Mouse (Mus musculus) adrenal gland, adult 2 months (tissue): ENCODE data around the gene Hnrnpf. TPM values are rescaled to one million over a fixed set of nuclear protein-coding genes. Genes with fewer than 3 reads are reported as not detected.

Source experiments
- DNase-seq: peaks from one replicate; pipeline ENCODE4 v3.0.0; 2021
- polyA plus RNA-seq: library from polyadenylated mRNA; depleted of rRNA; stranded (reverse); fragments of >200 nt; gene quantifications from 2 replicates; pipeline ENCODE4 v1.2.3, GENCODE M21; 2012
- total RNA-seq, 2 experiments: library from RNA; stranded (reverse); gene quantifications; 2 replicates each; pipeline ENCODE4 v1.2.3; 2021

Gene Hnrnpf
- total and polyA plus RNA-seq, 3 experiments: 43.5 to 305 (median 299) TPM

DNA sequence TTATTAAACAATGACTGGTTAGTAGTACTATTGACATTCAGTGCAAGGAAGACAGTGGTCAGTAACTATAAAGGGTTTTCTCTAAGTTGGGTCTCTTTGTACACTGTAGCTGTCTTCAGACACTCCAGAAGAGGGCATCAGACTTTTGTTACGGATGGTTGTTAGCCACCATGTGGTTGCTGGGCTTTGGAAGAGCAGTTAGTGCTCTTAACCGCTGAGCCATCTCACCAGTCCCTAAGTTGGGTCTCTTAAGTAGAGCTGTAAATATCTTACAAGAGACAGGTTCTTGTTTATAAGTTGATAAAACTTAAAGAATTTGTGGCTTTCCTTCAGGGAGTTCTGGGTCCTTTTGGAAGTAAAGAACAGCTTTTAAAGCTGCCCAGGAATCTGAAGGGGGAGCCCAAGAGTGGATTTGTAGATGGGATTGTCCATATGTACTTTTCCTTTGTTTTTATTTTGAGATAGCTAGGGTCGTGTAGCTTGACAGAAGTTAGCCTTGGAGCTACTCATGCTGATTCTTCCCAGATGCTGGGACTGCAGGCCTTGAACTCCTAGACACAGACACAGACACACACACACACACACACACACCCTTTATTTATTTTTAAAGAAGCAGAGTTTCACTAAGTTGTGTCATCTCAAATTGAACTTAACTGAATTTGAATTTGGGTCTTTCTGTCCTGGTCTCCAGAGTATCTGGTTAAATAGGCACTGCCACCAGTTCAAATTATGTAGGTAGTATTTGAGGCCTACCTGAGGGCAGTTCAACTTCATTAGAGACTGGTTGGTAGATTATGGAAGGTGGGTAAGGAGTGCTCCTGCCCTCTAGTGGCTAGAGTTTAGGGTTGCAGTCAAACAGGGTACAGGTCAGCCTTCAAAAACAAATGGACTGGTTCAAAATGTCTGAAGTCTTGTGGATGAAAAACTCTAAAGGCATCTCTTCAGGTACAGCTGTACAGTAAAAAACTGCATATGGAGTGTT, 20.8 kb downstream of the Hnrnpf start:
- peak; percentile 40 for DNase-seq

DNA sequence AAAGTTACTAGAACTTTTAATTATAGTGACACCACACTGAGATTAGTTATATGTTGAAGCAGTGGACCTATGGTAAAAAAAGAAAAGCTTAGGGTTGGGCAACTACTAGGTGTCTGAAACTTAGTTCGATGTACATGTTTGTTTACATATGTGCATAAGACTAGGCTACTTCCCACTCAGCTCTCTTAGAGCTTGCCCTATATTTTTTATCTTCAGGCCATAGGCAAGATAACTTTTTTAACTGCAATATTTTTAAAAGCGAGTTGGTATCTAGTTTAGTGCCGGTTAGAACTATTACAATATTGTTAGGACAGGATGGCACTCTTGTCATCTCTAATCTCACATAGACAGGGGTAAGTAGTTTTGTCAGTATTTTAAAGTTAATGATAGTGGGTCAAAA, 21.9 kb downstream of the Hnrnpf start:
- DNase-seq: no peak

DNA sequence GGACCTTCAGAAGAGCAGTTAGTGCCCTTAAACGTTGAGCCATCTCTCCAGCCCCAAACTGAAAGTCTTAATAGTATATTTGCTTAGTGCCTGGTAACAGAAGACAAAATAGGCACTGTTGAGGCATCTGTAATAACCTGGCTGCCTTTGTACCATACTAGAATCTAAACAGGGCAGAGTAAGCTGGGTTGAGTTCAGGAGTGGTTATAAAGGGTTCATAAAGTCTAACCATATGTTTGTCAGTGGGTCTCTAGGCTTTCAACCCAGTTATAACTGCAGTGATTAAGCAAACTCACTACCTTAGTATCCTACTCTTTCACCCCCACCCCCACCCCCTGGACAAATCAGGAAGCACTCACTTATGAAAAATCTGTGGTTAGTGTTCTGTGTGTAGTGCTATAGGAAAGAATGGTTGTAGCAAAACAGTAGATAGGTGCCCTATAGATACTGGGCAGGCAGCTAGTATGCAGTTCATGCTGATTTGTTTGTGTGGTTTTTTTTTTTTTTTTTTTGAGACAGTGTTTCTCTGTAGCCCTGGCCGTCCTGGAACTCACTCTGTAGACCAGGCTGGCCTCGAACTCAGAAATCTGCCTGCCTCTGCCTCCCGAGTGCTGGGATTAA, 26.9 kb downstream of the Hnrnpf start:
- no peak for DNase-seq

- no peak for DNase-seq
Observed at GRCm38 (mm10) chr6:117927955-117928354, 27.8 kb downstream of the Hnrnpf start.

DNA sequence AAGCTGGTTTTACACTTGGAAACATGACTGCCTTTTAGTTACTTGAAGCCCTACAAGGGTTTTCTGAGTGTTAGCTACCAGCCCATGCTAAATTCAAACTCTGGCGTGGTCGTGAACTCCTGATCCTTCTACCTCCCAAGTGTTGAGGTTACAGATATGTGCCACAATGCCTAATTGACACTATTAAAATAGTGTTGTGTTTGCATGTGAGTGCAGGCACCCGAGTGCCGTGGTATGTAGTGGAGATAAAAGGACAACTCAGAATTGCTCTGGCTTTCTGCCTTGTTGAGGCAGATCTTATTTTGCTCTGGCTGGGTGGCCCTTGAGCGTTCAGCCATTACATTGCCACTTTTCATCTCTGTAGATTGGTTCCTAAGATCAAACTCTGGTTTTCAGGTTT, 28.6 kb downstream of the Hnrnpf start:
- no peak for DNase-seq

DNA sequence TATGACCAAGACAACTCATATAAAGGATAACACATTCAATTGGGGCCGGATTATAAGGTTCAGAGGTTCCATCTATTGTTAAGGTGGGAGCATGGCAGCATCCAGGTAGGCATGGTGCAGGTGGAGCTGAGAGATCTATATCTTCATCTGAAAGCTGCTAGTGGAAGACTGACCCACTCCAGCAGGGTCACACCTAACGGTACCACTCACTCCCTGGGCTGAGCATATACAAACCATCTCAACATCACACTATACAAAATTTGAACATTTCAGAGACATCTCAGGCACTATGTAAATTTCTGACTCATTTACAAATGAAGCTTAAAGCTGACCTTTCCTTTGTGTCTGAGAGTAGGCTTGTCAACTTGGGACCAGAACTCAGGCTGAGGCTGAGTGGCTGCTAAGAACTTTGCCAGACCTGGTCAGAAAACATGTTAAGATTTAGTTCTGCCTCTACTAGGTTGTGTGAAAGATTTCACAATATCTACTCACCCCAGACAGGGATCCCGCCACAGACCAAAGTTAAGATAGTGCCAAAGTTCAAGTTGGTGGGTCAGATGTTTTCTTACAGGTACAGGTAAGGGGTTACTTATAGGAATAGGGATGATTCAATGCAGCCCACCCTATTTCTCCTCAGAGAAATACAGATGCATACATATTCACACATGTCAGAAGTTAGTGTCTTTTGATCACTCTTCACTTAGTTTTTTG, 30.0 kb downstream of the Hnrnpf start:
- DNase-seq: no peak

GRCm38 (mm10) chr6:117932325-117933051, 32.4 kb downstream of the Hnrnpf start:
- DNase-seq: peak; percentile 60

GRCm38 (mm10) chr6:117934301-117934700, 34.2 kb downstream of the Hnrnpf start:
- no peak for DNase-seq

DNA sequence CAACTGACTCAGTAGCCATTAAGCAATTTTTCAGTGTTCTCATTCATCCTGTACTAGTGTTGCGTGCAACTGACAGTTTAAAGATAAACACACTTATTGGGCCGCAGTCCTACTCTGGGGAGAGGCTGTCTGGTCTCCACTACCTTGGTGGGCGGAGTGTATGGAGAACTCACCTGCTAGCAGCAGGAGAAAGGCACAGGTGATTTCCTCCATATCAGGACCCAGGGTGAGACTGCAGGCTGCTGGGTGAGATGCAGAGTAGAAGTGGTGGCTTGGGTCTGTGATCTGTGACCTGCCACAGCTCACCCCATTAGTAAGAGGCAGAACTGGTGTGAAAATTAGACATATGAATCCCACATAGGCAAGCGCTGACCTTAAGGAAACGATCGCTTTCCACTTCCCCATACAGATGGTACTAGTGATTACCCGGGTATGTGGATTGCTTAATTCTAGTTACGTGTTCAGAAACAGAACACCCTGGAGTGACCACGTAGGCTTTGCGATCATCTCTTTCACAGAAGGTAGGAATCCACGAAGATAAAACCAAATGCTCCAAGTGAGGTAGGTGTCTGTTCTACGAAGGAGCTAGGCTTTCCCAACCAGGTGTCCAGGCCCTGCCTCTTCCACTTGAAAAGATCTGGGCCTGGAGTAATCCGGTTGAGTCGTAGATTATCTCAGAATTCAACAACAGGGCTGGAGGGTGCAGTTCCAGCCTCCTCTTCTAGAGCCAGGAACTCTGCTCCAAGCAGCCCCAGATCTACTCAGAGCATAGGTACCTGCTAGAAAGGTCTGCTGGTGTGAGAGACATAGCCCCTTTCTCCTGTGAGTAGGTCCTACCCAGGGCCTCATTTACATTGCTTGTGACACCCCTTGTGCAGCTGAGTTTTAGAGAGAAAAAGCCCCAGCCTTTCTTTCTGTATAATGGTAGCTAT, 35.8 kb downstream of the Hnrnpf start:
- no peak for DNase-seq

- DNase-seq: no peak
Observed at GRCm38 (mm10) chr6:117937222-117937932, 37.3 kb downstream of the Hnrnpf start, which contains the start of gene Fxyd4. Fxyd4 (minus strand) TSS chr6:117937692.

DNA sequence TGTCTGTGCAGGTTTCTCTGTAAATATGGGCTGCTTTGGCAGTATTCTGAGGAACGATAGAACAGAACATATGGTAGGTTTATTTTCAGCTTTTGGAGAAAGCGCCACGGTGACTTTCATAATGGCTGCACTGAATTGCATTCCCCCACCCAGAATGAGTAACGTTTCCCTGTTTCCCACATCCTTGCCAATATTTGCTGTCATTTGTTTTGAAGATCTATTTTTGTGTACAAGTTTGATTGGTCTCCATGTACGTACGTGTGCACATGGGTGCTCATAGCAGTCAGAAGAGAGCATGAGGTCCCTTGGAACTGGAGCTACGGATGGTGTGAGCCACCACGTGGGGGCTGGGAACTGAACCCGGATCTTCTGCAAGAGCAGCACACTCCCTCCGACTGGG, 38.8 kb downstream of the Hnrnpf start:
- DNase-seq: no peak

DNA sequence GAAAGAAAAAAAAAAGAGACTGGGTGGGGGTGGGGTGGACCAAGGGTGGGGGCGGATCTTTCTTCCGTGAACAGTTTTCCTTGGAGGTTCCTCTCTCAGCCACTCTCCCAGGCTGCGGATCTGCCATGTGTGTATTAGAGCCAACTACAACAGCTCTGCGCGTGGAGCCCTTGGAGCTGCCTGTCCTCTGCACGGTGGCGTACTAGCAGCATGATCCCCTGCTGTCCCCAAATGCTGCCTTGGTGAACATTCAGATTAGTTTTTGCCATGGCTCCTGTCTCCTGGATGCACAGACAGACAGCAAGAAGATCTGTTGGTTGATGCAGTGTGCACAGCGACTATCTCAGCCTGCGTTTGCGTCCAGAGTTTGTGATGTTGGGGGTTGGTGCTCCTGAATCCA, 42.6 kb downstream of the Hnrnpf start:
- DNase-seq: no peak

- no peak for DNase-seq
Observed at GRCm38 (mm10) chr6:117943899-117944298, 43.8 kb downstream of the Hnrnpf start.

DNA sequence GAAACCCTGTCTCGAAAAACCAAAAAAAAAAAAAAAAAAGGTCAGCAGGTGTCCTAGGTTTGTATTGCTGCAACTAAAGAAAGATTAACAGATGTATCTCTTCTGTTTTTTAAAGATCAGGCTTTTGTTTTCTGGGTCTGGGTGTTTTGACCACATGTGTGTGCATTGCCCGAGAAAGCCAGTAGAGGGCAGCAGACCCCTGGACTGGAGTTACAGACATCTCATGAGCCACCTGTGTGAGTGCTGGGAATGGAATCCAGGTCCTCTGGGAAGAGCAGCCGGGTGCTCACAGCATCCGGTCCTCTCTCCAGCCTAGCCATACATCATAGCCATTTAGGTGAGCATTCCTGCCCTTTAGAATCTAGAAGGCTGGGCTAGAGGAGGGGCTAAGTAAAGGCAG, 52.2 kb downstream of the Hnrnpf start:
- DNase-seq: no peak

DNA sequence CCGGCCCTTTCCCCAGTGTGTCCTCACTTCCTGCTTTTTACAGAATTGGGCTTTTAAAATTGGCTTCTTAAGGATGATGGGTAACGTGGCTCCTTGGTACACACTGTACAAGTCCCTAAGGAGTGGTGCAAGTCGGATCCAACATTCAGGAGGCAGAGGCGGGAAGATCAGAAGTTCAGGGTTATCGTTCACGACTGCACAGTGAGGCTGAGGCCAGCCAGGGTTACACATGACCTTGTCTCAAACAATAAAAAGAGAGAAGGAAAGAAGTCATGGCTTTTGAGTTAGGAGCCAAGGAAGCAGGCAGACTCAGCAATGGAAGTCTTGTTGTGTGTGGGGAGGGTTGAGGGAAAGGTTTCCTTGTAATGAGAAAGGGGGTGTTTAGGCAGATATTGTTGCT, 56.0 kb downstream of the Hnrnpf start:
- peak; percentile 50 for DNase-seq

DNA sequence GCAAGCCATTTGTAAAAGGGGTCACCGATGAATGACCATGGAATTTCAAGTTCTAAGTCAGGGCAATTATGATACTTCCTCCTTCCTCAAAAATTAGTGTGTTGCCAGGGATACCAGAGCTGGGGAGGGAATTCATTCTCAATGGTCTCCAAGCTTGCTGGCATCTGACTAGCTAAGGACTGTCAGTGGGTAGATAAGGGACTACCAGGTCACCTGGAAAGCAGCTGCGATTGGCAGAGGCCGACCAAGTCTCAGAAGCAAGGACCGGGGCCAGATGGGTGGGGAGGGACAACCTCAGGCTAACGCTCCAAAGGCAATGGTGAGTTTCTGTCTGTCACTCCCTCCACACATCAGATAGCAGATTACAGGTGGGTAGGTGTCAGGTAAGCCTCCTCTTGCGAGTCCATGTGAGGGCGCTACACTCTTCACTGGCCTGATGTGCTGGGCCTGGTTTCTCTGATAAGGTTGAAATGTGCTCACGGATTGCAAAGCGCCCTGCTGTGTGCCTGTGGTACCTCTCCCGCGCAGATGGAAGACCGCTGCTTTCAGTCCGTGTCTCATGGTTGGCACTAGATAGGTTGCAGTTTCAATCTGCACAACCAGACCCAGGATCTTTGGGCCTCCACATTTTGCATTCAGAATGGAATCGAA, 56.9 kb downstream of the Hnrnpf start:
- DNase-seq: no peak

GRCm38 (mm10) chr6:117963201-117963600, 63.1 kb downstream of the Hnrnpf start:
- DNase-seq: no peak

DNA sequence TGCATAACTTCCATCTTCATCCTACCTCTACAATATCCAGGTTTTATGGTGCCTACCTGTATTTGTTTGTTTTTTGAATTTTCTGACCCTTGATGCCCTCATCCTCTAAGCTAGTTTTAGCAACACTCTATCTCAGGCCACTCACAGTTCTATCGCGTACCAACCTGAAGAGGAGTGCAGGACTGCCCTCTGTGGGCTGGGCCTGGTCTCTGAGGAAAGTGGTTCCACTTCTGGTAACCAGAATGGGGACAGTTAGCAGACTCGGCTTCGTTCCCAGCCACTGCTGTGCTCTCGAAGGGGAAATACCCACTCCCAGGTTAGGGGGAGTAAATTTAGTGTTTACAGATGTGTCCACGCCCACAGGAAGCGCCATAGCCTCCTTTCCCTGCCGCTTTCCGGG, 66.6 kb downstream of the Hnrnpf start:
- DNase-seq: no peak
